Mouse (Mus musculus): ENCODE measurements around the gene Oaz2.
"Not testable (repeated sequence)": the region's sequence is repeated elsewhere in the genome, so short reads cannot be mapped to it uniquely, and the experiment has no call there.

Gene Oaz2

DNA sequence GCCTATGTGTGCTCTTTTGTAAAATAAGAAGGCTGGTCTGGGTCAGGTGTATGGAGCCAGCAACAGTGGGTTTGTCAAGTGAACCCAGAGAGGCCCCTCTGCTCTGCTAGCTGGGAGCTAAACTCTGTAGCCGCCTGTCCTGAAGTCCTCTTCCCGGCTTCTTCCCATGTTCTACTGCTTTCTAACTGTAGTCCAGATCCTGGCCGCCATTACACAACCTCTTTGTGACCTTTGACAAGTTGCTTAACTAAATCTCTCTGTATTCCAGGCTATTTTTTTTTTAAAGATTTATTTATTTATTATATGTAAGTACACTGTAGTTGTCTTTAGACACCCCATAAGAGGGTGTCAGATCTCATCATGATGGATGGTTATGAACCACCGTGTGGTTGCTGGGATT lies 14.1 kb upstream of the Oaz2 start:
- no peak for DNase-seq

DNA sequence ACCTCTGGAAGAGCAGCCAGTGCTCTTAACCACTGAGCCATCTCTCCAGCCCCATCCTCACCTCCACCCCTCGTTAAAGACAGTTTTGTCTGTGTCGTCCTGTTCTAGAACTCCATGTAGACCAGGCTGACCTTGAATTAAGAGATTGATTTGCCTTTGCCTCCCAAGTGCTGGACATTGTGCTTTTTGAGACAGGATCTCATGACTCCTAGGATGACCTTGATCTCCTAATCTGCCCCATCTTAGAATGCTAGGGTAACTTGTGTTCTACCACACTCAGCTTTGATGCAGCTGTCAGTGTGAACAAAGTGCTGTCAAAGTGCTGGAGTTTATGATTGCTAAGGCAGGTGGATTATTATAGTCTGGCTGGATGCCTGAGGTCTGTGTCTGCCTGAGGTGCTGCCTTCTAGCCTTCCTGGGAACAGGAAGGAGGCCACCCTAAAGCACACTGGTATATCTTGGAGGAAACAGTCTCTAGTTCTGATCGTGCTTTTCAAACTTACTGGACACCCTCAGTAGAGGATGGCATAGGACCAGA lies 13.0 kb upstream of the Oaz2 start:
- DNase-seq = no peak

DNA sequence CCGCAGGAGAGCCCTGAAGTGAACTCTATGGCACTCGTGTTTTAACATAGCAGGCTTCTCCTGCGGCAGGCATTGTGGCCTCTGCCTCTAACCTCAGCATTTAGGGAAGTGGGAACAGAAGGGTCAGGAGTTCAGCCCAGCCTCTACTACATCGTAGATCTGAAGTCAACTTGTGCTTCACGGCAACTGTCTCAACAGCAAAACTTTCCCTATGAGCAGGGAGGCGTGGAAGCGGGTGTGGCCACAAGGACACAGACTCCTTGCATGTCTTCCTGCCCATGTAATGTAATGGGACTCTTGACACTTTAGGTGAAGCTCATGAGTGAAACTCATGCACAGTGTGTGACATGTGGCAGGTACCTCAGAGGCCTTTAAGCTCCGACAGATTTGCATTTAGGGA lies 12.3 kb upstream of the Oaz2 start:
- DNase-seq = no peak

DNA sequence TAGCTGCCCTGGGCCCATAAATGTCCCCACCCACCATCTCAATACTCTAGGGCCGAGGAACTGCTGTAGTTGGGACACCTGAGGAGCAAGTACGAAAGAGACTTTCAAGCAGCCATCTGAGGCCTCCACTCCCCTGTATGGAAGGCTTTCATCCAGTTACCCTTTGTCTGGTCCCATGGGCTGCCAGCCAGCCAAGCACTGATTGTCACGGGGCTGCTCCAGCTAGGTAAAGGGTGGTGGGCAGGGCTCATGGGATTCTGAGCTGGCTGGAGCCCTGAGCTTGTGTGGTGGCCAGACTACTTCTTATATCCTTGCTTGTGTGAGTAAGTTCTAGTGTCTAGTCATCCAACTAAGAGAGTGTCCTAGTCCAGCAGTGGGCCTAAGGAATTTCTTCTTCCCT lies 10.6 kb upstream of the Oaz2 start:
- DNase-seq = no peak

DNA sequence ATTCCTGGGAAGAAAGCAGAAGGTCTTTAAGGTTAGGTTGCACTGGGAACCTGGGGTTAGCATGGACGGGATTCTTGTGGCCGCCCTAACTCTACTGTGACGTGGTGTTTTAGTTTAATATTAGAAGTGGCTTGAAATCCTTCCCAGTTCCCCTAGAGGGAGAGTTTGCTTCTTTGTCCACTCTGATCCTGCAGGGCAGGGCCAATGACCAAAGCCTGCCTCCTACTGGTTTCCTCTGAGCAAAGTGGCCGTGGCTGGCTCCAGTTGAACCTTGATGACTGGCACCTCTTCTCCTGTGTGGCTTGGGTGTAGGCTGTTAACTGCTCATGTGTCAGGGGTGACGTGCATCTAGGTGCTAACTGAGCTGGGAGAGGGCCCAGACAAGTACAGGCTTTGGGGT lies 6.8 kb upstream of the Oaz2 start:
- peak; percentile 40 to 58 for DNase-seq

DNA sequence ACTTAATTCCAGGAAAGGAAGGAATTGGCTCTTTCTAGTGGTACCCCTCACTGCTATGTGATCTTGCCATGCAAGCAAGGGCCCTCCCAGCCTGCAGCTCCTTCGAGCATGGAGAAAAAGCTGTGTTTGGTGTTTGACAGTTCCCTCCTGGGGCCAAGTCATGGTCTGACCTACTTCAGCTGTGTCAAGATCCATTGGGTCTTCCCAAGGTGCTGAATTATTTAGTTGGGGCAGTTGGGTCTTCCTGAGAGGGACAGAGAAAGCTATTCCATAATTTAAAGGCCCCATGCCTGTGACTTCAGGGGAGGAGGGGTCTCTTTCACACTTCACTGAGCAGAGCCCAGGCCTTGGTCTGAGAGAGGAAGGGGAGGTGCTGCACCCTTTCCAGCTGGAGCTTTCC lies 6.3 kb upstream of the Oaz2 start:
- DNase-seq = no peak

DNA sequence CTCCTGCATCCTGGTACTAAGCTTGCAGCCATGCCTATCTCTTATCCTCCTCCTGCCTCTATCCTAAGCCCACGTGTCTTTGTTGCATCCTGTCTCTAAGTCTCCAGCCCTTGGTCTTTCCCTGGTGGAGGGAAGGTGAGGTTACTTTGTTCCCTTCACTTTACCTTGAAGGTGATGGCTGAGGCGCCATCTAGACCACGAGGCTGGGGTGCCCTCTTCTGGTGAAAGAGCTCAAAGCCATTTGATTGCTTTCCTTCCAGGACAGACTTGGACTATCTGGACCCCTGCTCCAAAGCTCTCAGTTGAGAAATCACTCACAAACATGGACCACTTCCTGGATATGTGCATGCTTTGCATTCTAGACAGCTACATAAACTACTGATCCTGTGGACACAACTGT lies 3.6 kb upstream of the Oaz2 start:
- peak; percentile 52 to 84 for DNase-seq

DNA sequence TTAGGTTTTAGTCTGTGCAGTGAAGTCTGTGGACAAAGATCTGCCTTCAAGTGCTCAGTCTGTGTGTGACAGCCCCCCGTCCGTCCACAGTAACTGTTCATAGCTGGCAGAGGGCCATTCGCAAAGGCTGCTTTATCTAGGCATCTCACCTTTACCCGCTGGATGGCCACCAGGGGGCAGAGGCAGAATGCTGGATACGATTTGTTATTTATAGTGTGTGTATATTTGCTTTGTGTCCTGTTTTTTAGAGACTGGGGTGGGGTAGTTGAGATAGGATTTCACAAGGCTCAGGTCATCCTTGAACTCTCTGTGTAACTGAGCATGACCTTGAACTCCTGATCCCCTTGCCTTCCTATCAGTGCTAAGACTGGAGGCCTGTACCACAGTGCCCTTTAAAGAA lies 1.8 kb upstream of the Oaz2 start:
- peak; percentile 67 to 79 for DNase-seq

DNA sequence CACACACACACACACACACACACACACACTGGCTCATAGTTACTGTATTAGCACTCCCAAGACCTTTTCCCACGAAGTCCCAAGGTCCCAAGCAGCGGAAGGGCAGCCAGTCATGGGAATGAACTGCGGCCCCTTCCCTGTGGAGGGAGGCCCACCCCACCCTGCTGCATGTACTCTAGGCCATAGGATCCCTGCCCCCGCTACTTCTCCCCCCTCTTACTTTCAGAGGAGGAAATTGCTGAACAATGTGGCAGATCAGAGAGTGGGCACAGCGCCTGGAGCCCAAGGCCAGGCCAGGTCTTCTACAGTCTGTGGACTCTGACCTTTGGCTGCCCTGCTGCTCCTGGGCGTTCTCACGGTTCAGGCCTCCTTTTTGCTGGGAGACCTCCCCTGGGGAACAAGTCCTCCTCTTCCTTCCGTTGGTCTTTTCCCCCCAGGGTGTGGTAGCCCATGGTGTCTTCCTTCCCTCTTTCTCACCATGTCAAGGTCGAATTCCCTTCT lies 3.7 kb downstream of the Oaz2 start:
- peak; percentile 95 for DNase-seq

DNA sequence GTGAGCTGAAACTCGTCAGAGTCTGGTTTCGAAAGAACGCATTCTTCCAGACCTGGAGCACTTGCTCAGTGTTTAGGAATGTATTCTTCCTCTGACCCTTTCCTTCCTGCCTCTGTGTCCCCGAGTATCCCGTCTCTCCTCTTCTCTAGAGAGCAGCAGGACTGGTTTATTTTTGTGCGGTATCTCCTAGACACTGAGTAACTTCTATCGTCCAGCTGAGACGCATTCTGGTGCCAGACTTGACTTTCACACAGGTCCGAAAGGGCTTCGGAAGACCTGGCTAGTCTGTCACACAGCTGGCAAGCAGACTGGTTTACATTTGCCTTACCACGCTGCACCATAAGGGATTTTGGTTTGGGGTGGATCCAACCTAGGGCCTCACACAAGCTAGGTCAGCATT lies 5.2 kb downstream of the Oaz2 start:
- DNase-seq = peak; percentile 58 to 65

DNA sequence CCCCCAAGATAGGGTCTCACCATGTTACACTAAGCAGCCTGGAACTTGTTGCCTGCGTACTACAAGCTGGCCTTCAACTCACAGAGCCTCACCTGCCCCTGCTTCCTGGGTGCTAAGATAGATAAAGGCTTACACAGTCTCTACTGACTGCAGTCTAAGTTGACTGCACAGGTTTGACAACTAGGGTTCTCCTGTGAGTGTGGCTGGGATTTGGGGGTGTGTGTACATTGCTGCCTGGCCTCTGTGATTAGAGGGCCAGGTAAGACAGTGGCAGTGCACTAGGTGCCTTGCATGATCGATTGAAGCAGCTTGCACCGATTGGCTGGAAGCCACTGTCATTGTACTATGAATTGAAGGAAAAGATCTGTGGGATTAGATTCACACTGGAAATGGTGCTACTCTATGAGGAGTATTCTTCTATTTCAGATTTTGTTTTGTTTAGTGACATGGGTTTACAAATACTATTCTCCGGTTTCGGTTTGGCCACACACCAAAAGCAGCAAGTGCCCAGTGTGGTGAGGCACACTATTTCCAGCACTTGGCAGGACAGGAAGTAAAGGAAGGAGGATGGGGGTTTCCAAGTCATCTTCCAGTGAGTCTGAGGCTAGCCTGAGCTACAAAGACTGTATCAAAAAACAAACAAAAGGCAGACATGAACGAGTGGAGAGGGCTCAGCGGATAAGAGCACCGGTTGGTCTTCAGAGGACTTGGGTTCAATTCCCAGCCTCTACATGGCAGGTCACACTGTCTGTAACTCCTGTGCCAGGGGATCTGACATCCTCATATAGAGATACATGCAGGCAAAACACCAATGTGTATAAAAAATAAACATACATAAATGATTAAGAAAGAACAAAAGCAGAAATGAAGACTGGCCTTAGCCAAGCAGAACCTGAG lies 7.9 kb downstream of the Oaz2 start:
- DNase-seq = peak in 1 of 2 experiments; percentile 17

DNA sequence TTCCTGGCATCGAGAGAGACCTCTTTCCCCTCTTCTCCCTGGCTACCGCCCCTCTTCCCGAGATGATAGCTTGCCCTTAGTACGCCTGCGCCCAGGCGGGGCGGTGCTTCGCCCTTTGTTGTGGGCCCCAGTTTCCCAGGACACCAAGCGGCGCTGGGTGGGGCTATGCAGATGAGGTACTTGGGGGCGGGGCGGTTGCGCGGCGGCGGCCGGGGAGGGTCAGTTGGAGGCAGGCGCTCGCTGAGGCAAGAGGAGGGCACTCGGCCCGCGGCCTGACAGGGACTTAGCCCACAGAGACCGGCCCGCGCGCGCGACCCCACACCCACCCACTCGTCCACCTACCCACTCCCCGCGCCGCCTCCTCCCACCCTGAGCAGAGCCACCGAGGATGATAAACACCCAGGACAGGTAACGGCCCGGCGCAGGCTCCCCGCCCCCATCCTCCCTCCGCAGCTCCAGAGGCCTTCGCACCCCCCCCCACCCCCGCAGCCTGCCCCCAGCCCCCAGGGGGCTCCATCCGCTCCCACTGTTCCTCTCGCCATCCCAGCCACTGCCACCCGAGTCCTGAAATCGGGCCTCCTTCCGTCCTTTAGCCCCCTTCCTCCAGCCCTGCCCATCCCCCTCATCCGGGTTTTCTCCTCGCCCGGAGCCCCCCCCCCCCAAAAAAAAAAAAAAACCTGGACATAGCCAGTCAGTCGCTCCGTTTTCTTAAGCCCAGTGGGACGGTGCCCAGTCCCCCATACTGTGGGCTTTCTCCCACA lies 8.7 kb downstream of the Oaz2 start:
- peak; percentile 96 to 98 for DNase-seq

DNA sequence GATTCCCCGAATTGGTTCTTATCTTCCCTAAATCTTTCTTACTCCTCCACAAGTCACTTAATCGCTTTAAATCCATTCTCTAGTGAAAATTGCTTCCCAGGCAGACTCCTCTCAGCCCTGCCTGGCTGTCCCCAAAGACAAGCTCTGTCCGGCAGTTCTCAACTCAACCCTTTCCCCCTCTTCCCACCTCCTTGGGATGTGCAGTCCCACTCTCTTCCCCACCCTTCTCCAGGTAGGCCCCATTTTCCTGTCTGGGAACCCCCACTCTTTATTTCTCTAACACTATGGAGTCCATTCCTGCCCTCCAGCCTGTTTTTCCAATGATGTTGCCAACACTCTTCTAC lies 9.3 kb downstream of the Oaz2 start:
- no peak for DNase-seq

DNA sequence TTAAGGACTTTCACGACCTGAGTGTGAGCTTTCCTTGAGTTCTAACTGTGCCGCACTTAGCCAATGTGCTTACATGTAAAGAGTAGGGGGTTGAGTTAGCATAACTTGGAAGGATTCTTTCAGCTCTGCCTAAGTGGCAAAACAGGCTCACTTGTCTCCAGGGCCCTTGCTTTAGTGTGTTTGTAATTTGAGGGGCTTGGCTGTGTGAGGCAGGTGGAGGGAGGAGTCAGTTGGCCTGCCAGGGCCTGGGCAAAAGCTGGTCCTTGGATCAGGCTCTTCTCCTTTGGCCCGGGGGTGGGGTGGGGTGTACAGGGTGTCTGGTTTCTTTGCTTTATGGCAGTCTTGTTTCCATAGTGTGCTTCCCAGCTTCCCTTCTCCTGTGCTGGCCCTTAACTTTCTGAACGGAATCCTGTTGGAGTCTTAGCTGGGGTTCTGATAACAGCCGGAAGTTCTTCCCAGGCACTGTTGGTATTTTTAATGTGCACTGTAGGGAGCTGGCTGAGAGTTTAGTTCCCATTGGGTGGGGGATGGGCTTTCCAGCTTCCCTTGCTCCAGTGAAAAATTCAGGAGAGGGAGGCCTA lies 11.5 kb downstream of the Oaz2 start:
- peak; percentile 55 to 57 for DNase-seq

DNA sequence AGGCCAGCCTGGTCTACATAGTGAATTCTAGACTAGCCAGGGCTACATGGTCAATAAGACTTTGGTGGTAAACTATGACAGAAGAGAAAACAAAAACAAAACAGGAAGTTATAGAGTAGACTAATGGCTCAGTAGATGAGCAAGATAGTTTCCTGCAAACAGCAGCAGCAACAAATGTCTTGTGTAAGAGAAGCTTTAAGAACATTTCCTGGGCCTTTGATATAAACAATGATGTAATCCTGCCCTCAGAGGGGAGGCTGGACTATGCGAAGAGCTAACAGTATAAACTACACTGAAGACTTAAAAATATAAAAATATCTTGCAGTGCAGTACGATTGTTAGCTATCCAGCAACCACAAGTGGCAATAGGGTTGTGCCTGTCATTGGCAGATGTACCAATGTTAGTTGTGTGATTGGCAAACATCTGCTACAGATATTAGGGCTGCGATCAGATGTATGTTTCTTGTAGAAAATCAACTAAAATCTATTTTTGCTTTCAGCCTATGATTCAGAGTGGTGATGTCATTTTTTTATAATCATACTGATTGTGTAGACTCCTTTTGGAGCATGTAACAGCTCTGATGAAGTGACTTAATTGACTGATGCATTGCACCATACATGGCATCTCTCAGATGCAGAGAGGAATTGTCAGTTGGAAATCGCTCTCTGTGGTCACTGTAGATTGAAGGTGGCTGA lies 13.3 kb downstream of the Oaz2 start:
- no peak for DNase-seq

DNA sequence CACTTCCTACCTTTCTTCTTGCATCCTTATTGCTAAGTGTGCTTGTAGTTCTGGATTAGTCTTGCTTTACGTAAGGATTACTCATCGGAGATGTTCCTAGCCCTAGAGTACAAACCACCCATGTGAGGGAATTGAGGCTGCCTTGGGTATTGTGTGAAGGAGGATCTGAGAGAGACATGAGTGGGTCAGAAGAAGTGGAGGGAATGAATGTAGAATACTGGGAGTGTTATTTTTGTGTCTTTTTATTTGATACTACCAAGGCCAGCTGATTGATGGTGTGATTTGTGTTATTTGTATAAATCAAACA lies 13.8 kb downstream of the Oaz2 start:
- DNase-seq = no peak

DNA sequence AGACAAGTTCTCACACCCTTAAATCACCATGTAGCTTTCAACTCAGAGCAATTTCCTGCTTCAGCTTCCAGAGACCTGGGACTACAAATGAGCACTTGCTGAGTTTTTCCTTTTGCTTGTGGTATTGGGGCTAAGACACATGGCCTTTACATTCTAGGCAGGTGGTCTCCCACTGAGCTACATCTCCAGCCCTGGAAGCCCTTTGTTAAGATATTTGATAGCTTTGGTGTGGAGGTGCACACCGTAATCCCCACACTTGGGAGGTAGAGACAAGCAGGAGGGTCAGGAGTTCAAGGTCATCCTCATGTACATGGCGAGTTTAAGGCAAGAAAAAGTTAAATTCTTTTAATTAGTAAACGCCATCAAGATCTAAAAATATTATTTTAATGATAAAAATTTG lies 14.4 kb downstream of the Oaz2 start:
- no peak for DNase-seq

DNA sequence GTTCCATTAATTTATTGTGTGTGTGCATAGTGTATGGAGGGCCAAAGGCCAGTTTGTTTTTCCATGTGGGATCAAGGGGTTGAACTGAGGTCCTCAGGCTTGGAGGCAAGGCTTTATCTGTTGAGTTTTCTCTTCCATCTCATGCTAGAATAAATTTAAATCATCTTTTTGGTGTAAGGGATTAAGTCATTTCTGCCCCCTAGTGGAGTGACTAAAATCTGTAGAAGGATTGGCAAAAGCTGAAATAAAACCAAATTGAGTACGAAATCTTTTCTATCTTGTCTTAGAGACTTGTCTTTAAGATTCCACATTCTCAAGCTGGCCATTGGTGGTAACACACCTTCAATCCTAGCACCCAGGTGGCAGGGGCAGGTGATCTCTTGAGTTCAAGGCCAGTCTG lies 15.2 kb downstream of the Oaz2 start:
- DNase-seq = no peak

DNA sequence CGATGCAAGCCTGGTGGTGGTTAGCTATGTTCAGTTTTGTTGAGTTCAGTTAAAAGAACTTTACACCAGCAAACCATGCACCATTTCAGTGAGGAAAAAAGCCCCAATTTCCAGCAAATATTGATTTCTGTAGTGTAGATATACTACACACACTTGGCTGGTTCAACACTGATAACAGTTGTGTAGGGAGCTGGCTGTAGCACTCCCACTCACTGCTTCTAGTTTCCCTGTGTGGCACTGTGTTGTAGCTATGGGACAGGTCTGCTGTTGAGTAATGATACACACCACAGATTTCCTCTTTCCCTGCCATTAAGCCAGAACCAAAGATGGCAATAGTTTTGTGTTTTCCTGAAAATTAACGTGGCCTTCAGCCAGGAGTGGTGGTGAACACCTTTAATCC lies 16.9 kb downstream of the Oaz2 start:
- DNase-seq = no peak

DNA sequence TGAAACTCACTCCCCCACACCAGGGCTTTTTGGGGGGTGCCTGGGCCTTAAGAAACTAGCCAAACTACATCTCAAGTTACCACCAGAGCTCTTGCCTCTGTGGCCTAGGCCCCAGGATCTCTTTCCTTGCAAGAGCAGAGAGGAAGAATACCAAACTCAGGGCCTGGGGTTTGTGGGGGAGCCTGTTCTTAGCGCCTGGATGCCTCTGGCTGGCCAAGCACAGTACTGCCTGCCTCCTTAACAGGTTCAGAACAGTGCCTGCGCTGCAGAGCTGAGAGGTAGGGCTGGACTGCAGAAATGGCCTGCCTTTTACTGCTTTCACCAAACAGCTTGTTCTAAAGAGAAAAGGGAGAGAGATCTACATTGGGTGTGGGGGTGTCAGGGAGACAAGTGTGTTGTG lies 22.1 kb downstream of the Oaz2 start:
- DNase-seq = not testable (repeated sequence)

DNA sequence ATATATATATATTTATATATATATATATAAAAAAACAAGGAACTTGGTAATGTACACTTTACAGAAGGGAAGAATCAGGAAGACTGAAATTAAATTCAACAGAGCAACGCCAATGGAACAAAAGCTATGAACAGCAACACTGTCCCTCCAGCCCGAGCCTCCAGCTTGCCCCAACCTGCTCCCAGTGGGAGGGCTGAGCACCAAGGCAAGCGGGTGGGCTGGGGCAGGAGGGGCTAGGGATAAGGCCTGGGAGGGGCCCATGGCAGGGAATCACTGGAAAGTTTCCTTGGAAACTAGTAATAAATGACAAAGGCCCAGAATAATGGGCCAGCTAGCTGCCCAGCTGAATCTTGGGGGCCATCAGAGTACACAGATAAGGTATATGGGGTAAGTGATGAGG lies 24.7 kb downstream of the Oaz2 start:
- no peak for DNase-seq

DNA sequence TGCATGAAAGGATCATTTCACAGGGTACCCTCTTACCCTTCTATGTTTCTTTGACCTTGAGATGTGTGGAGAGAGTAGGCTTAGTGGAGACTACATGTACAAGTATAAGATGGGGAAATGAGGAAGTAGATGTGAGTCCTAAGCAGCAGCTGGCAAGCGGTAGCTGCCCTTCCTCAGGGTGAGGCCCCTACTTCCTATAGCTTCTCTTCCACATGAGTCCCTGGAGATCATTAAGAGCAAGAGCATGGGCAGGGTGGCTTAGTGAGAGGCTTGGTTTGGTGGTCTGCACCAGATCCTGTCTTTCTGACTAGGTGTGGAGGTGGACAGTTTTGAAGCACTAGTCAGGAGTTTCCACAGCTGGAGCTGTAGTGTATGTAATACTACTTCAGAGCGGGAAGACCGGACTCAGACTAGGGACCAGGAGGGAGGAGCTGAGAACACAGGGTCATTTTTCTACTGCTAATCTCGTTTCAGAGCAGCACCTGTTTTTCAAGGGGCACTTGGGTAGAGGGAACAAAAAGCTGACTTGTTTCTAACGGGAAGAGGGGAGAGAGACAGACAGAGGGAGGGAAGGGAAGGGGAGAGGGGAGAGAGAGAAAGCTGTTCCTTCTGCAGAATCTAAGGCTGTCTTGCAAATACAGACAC lies 25.3 kb downstream of the Oaz2 start:
- DNase-seq = no peak

DNA sequence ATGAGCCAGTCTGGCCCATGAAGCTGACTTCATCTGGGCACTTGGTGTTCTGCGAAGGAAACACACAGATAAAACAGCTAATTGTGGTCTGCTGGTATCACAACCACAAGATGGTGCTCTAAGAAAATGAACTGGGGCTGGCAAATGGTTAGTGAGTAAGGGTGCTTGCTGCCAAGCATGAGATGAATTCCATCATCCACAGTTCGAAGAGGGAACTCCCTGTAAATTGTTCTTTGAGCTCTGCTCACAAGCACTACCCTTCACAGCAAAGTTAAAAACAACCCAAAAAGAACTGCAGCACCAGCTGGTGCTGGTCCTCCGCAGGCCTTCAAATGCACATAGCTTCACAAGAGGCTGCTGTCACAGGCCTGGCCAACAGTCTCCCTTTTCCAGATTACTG lies 27.8 kb downstream of the Oaz2 start:
- DNase-seq = peak; percentile 30 to 36

Measured in kidney, adult 8-10 months (tissue).